Mouse (Mus musculus): ENCODE measurements around the gene Nudt17. TPM values are rescaled to one million over a fixed set of nuclear protein-coding genes. Genes with fewer than 3 reads are reported as not detected.
A peak's percentile ranks its signal among the peaks of the same experiment; 100 is the strongest.

Nudt17 gene
- polyA plus RNA-seq, 1 experiment from 2014 or later = 13.0 TPM

GRCm38 (mm10) chr3:96728634-96729402, 20.5 kb upstream of the Nudt17 start:
- no peak for DNase-seq (ENCODE audit: low spot score)
- Histone ChIP-seq H3K36me3 (replicated peaks) (peaks cover 19% of the 10 kb centered on the region), H3K27ac (replicated peaks) (peak overlapping the region; percentile 94), H3K4me3 (peak overlapping the region; percentile 89), H3K9me3 (no peaks in the 10 kb centered on the region), H3K27me3 (replicated peaks; ENCODE audit: low read depth, poor library complexity, severe bottlenecking) (no peaks in the 10 kb centered on the region), H3K4me1 (peaks cover 34% of the 10 kb centered on the region)
- WGBS = 55% methylated on average over 7 of the region's 7 CpGs

GRCm38 (mm10) chr3:96727828-96728633, 19.7 kb upstream of the Nudt17 start:
- Histone ChIP-seq H3K27ac (replicated peaks) (peak overlapping the region; percentile 94), H3K36me3 (replicated peaks) (peaks cover 27% of the 10 kb centered on the region), H3K9me3 (no peaks in the 10 kb centered on the region), H3K27me3 (replicated peaks; ENCODE audit: low read depth, poor library complexity, severe bottlenecking) (no peaks in the 10 kb centered on the region), H3K4me3 (peak overlapping the region; percentile 89), H3K4me1 (peaks cover 33% of the 10 kb centered on the region)
- DNase-seq (ENCODE audit: low spot score) = no peak
- WGBS = under 1% methylated on average over 42 of the region's 42 CpGs

- peak within 1 kb of the TSS; percentile 89 for H3K4me3 ChIP-seq
- H3K27ac ChIP-seq (replicated peaks) = peak within 1 kb of the TSS; percentile 94
- peaks cover 30% of the 10 kb centered on the region for H3K36me3 ChIP-seq (replicated peaks)
- DNase-seq (ENCODE audit: low spot score) = peak; percentile 97
- H3K27me3 ChIP-seq (replicated peaks; ENCODE audit: low read depth, poor library complexity, severe bottlenecking) = no peaks in the 10 kb centered on the region
- peaks cover 33% of the 10 kb centered on the region for H3K4me1 ChIP-seq
- H3K9me3 ChIP-seq = no peaks in the 10 kb centered on the region
- under 1% methylated on average over 52 of the region's 52 CpGs for WGBS
Observed at GRCm38 (mm10) chr3:96727343-96727827, 19.0 kb upstream of the Nudt17 start, which contains the start of the genes Polr3c and Rnf115. TSS of gene Polr3c (minus strand) at chr3:96727628. TSS of gene Rnf115 (plus strand) at chr3:96727664.

GRCm38 (mm10) chr3:96719173-96719572, 10.8 kb upstream of the Nudt17 start:
- peak; percentile 57 for DNase-seq (ENCODE audit: low spot score)
- H3K36me3 ChIP-seq (replicated peaks) = peaks cover 96% of the 10 kb centered on the region
- 34% methylated on average over 14 of the region's 14 CpGs for WGBS
- H3K4me3 ChIP-seq = no peak overlapping the region; the same call in 1 of the 2 replicates
- no peak overlapping the region for H3K27ac ChIP-seq (replicated peaks)
- no peaks in the 10 kb centered on the region for H3K27me3 ChIP-seq (replicated peaks; ENCODE audit: low read depth, poor library complexity, severe bottlenecking)
- H3K4me1 ChIP-seq = peaks cover 15% of the 10 kb centered on the region
- no peaks in the 10 kb centered on the region for H3K9me3 ChIP-seq

GRCm38 (mm10) chr3:96715854-96716253, 7.5 kb upstream of the Nudt17 start:
- Histone ChIP-seq H3K36me3 (replicated peaks) (peaks cover 96% of the 10 kb centered on the region), H3K4me1 (peaks cover 15% of the 10 kb centered on the region), H3K9me3 (no peaks in the 10 kb centered on the region), H3K27me3 (replicated peaks; ENCODE audit: low read depth, poor library complexity, severe bottlenecking) (no peaks in the 10 kb centered on the region), H3K4me3 (no peak overlapping the region), H3K27ac (replicated peaks) (no peak overlapping the region)
- WGBS = 77% methylated on average over 2 of the region's 2 CpGs
- no peak for DNase-seq (ENCODE audit: low spot score)

GRCm38 (mm10) chr3:96714286-96714685, 5.9 kb upstream of the Nudt17 start:
- H3K27ac ChIP-seq (replicated peaks) = no peak overlapping the region
- peaks cover 95% of the 10 kb centered on the region for H3K36me3 ChIP-seq (replicated peaks)
- H3K9me3 ChIP-seq = no peaks in the 10 kb centered on the region
- no peak for DNase-seq (ENCODE audit: low spot score)
- H3K27me3 ChIP-seq (replicated peaks; ENCODE audit: low read depth, poor library complexity, severe bottlenecking) = no peaks in the 10 kb centered on the region
- 91% methylated on average over 5 of the region's 5 CpGs for whole genome bisulfite sequencing
- H3K4me1 ChIP-seq = peaks cover 5% of the 10 kb centered on the region; the same call in 1 of the 2 replicates
- H3K4me3 ChIP-seq = no peak overlapping the region

- Histone ChIP-seq H3K27me3 (replicated peaks; ENCODE audit: low read depth, poor library complexity, severe bottlenecking) (peaks cover 18% of the 10 kb centered on the region), H3K4me1 (peaks cover 9% of the 10 kb centered on the region; the same call in 1 of the 2 replicates), H3K27ac (replicated peaks) (no peak overlapping the region), H3K36me3 (replicated peaks) (peaks cover 69% of the 10 kb centered on the region), H3K4me3 (peak overlapping the region; percentile 67), H3K9me3 (no peaks in the 10 kb centered on the region)
- no peak for DNase-seq (ENCODE audit: low spot score)
- WGBS = 42% methylated on average over 2 of the region's 2 CpGs
Observed at GRCm38 (mm10) chr3:96708684-96709064, 312 bp upstream of the Nudt17 start.

- H3K36me3 ChIP-seq (replicated peaks) = peaks cover 69% of the 10 kb centered on the region
Observed at GRCm38 (mm10) chr3:96706984-96707383, 1.4 kb downstream of the Nudt17 start.

GRCm38 (mm10) chr3:96706217-96706616, 2.1 kb downstream of the Nudt17 start:
- Histone ChIP-seq H3K27ac (replicated peaks) (no peak overlapping the region), H3K36me3 (replicated peaks) (peaks cover 69% of the 10 kb centered on the region)
- 92% methylated on average over 11 of the region's 11 CpGs for WGBS

More at GRCm38 (mm10) chr3:96706984-96707383, 1.4 kb downstream of the Nudt17 start:
- no peak overlapping the region for H3K27ac ChIP-seq (replicated peaks)
- DNase-seq (ENCODE audit: low spot score) = no peak
- peaks cover 18% of the 10 kb centered on the region for H3K27me3 ChIP-seq (replicated peaks; ENCODE audit: low read depth, poor library complexity, severe bottlenecking)
- H3K4me1 ChIP-seq = peaks cover 9% of the 10 kb centered on the region; the same call in 1 of the 2 replicates
- 73% methylated on average over 7 of the region's 7 CpGs for WGBS
- no peaks in the 10 kb centered on the region for H3K9me3 ChIP-seq
- no peak overlapping the region for H3K4me3 ChIP-seq

GRCm38 (mm10) chr3:96704778-96705177, 3.6 kb downstream of the Nudt17 start:
- no peak for DNase-seq (ENCODE audit: low spot score)

More at GRCm38 (mm10) chr3:96706217-96706616, 2.1 kb downstream of the Nudt17 start:
- no peak overlapping the region for H3K4me3 ChIP-seq
- H3K9me3 ChIP-seq = no peaks in the 10 kb centered on the region
- H3K4me1 ChIP-seq = peaks cover 9% of the 10 kb centered on the region; the same call in 1 of the 2 replicates
- peaks cover 18% of the 10 kb centered on the region for H3K27me3 ChIP-seq (replicated peaks; ENCODE audit: low read depth, poor library complexity, severe bottlenecking)
- no peak for DNase-seq (ENCODE audit: low spot score)

GRCm38 (mm10) chr3:96701003-96701402, 7.4 kb downstream of the Nudt17 start:
- no peak for DNase-seq (ENCODE audit: low spot score)
- H3K4me3 ChIP-seq = no peak overlapping the region
- peaks cover 70% of the 10 kb centered on the region for H3K36me3 ChIP-seq (replicated peaks)
- WGBS = 89% methylated on average over 4 of the region's 4 CpGs
- H3K27ac ChIP-seq (replicated peaks) = no peak overlapping the region
- H3K9me3 ChIP-seq = no peaks in the 10 kb centered on the region
- H3K27me3 ChIP-seq (replicated peaks; ENCODE audit: low read depth, poor library complexity, severe bottlenecking) = 0 out of 2 replicates have a peak, but pooled peaks cover 1% of the 10 kb centered on the region
- peaks cover 33% of the 10 kb centered on the region for H3K4me1 ChIP-seq

More at GRCm38 (mm10) chr3:96704778-96705177, 3.6 kb downstream of the Nudt17 start:
- no peak overlapping the region for H3K27ac ChIP-seq (replicated peaks)
- H3K9me3 ChIP-seq = no peaks in the 10 kb centered on the region
- 69% methylated on average over 11 of the region's 11 CpGs for WGBS
- H3K36me3 ChIP-seq (replicated peaks) = peaks cover 69% of the 10 kb centered on the region
- peaks cover 12% of the 10 kb centered on the region for H3K4me1 ChIP-seq
- no peak overlapping the region for H3K4me3 ChIP-seq
- H3K27me3 ChIP-seq (replicated peaks; ENCODE audit: low read depth, poor library complexity, severe bottlenecking) = peaks cover 18% of the 10 kb centered on the region

GRCm38 (mm10) chr3:96700376-96700775, 8.0 kb downstream of the Nudt17 start:
- Histone ChIP-seq H3K4me1 (peaks cover 39% of the 10 kb centered on the region), H3K36me3 (replicated peaks) (peaks cover 64% of the 10 kb centered on the region), H3K27me3 (replicated peaks; ENCODE audit: low read depth, poor library complexity, severe bottlenecking) (no peaks in the 10 kb centered on the region), H3K4me3 (no peak overlapping the region), H3K9me3 (no peaks in the 10 kb centered on the region), H3K27ac (replicated peaks) (no peak overlapping the region)
- WGBS = 55% methylated on average over 7 of the region's 7 CpGs
- peak; percentile 43 for DNase-seq (ENCODE audit: low spot score)
